ENCODE assay signal across 8 mouse cellular contexts in genomic region chr11:108920158-108920635, GRCm38 (mm10). TPM values are rescaled to one million over a fixed set of nuclear protein-coding genes. Genes with fewer than 3 reads are reported as not detected.
DNase-seq lines count a peak whose midpoint lies in the region; ATAC-seq lines count a peak whose summit lies in the region.

Axin2 (plus strand) TSS chr11:108920349.

- H3K27me3 ChIP-seq in hindbrain, embryonic 10.5 days (ENCODE audit: insufficient read depth, poor library complexity, severe bottlenecking) = peaks cover 14% of the 10 kb centered on the region
- H3K27me3 ChIP-seq in lung, embryonic 16.5 days (ENCODE audit: control insufficient read depth, insufficient read depth, low read depth, low read length) = no peaks in the 10 kb centered on the region

- peak within 1 kb of the TSS; percentile 91 for H3K4me2 ChIP-seq in lung, embryonic 16.5 days (ENCODE audit: low read depth, low read length)

- peak within 1 kb of the TSS; percentile 98 for H3K9ac ChIP-seq in lung, embryonic 16.5 days (ENCODE audit: low read length)

- ATAC-seq in lung, embryonic 16.5 days (ENCODE audit: low read depth) = peak; percentile 92

- peaks cover 5% of the 10 kb centered on the region; the same call in 1 of the 2 replicates for H3K9me3 ChIP-seq in hindbrain, embryonic 10.5 days
- 0 out of 2 replicates have a peak, but pooled peaks cover 3% of the 10 kb centered on the region for H3K9me3 ChIP-seq in lung, embryonic 16.5 days (ENCODE audit: control insufficient read depth, low read length)

- H3K36me3 ChIP-seq in hindbrain, embryonic 10.5 days = peaks cover 21% of the 10 kb centered on the region
- no peaks in the 10 kb centered on the region for H3K36me3 ChIP-seq in lung, embryonic 16.5 days (ENCODE audit: control insufficient read depth, insufficient read depth, low read length)

- DNase-seq in Muller cell, postnatal 12 days (ENCODE audit: inconsistent ontology term) = peak; percentile 98
- peak; percentile 86 for DNase-seq in cerebellum, adult 9-10 months
- DNase-seq in frontal cortex, postnatal 10 days (ENCODE audit: low spot score in 2 of 2) = peak; percentile 84 to 87
- DNase-seq in hindbrain, embryonic 10.5 days (ENCODE audit: low spot score) = peak; percentile 93
- peak; percentile 83 to 90 for DNase-seq in layer of hippocampus, postnatal 10 days (ENCODE audit: low spot score in 2 of 2)
- peak; percentile 93 for DNase-seq in ovary, postnatal 36 days (ENCODE audit: low spot score)
- DNase-seq in thymus, postnatal 10 days (ENCODE audit: low spot score in 2 of 2) = peak; percentile 92 to 93

- peaks cover 61% of the 10 kb centered on the region for H3K4me1 ChIP-seq in hindbrain, embryonic 10.5 days (replicated peaks)
- H3K4me1 ChIP-seq in lung, embryonic 16.5 days (replicated peaks; ENCODE audit: control insufficient read depth, insufficient read depth, low read length) = peaks cover 37% of the 10 kb centered on the region

- WGBS in hindbrain, embryonic 10.5 days = 1% methylated on average over 53 of the region's 53 CpGs
- under 1% methylated on average over 48 of the region's 53 CpGs for WGBS in lung, embryonic 16.5 days

- H3K4me3 ChIP-seq in hindbrain, embryonic 10.5 days = peak within 1 kb of the TSS; percentile 79
- peak within 1 kb of the TSS; percentile 94 for H3K4me3 ChIP-seq in lung, embryonic 16.5 days (ENCODE audit: low read length)

- peak within 1 kb of the TSS; percentile 100 for H3K27ac ChIP-seq in hindbrain, embryonic 10.5 days
- peak within 1 kb of the TSS; percentile 100 for H3K27ac ChIP-seq in lung, embryonic 16.5 days (ENCODE audit: low read length)

RNA-seq across cellular contexts. Expression of gene Axin2, which starts in this region (rescaled TPM):
- polyA plus RNA-seq in hindbrain, embryonic 10.5 days (2016; fragmentation: Nextera tagmentation; extraction: Ambion mirVana) = 18.0 and 19.8 TPM in 2 replicates
- 10 to 100 TPM; 30.3 to 32.6 TPM for total RNA-seq in layer of hippocampus, postnatal 10 days (2021)
- polyA plus RNA-seq in lung, embryonic 16.5 days (2015; fragmentation: Nextera tagmentation; extraction: Ambion mirVana) = 7.8 and 8.5 TPM in 2 replicates

Comparison
In these comparisons a context has a peak if more than half of its experiments do, and no peak if none do; other contexts are left out.
1. Peak in every context shown above with its lines: DNase-seq, ATAC-seq, H3K4me3 ChIP-seq and H3K27ac ChIP-seq.